Mouse (Mus musculus) kidney, adult 9 months (tissue): ENCODE data around the gene Myh9.

ENCODE experiments used
- DNase-seq: peaks from one replicate; pipeline ENCODE4 v3.0.0; 2022

Gene Myh9

GRCm38 (mm10) chr15:77827379-77827778, 14.6 kb downstream of the Myh9 start:
- no peak for DNase-seq

- DNase-seq = no peak
These were observed 16.6 kb downstream of the Myh9 start for GRCm38 (mm10) chr15:77825382-77825781.

- DNase-seq = no peak
These were observed 17.7 kb downstream of the Myh9 start for GRCm38 (mm10) chr15:77824321-77824720.

GRCm38 (mm10) chr15:77823634-77824033, 18.3 kb downstream of the Myh9 start:
- DNase-seq = no peak

- no peak for DNase-seq
These were observed 18.8 kb downstream of the Myh9 start for GRCm38 (mm10) chr15:77823196-77823595.

- no peak for DNase-seq
These were observed 19.3 kb downstream of the Myh9 start for GRCm38 (mm10) chr15:77822671-77823070.

GRCm38 (mm10) chr15:77822057-77822466, 19.9 kb downstream of the Myh9 start:
- DNase-seq = peak; percentile 78

- no peak for DNase-seq
These were observed 20.6 kb downstream of the Myh9 start for GRCm38 (mm10) chr15:77821424-77821823.

GRCm38 (mm10) chr15:77820480-77821163, 21.4 kb downstream of the Myh9 start:
- DNase-seq = no peak

GRCm38 (mm10) chr15:77819894-77820387, 22.0 kb downstream of the Myh9 start:
- peak; percentile 94 for DNase-seq

- DNase-seq = no peak
These were observed 23.3 kb downstream of the Myh9 start for GRCm38 (mm10) chr15:77818556-77819158.

GRCm38 (mm10) chr15:77817417-77817816, 24.6 kb downstream of the Myh9 start:
- no peak for DNase-seq

- DNase-seq = no peak
These were observed 25.4 kb downstream of the Myh9 start for GRCm38 (mm10) chr15:77816601-77816950.

- DNase-seq = peak; percentile 62
These were observed 25.9 kb downstream of the Myh9 start for GRCm38 (mm10) chr15:77815867-77816600.

GRCm38 (mm10) chr15:77813639-77814375, 28.2 kb downstream of the Myh9 start:
- no peak for DNase-seq

- no peak for DNase-seq
These were observed 29.4 kb downstream of the Myh9 start for GRCm38 (mm10) chr15:77812578-77812977.

GRCm38 (mm10) chr15:77811099-77811760, 30.7 kb downstream of the Myh9 start:
- DNase-seq = no peak

GRCm38 (mm10) chr15:77810416-77811098, 31.4 kb downstream of the Myh9 start:
- DNase-seq = no peak

GRCm38 (mm10) chr15:77809434-77809833, 32.5 kb downstream of the Myh9 start:
- no peak for DNase-seq

- DNase-seq = no peak
These were observed 34.8 kb downstream of the Myh9 start for GRCm38 (mm10) chr15:77807264-77807585.

GRCm38 (mm10) chr15:77806565-77807263, 35.3 kb downstream of the Myh9 start:
- DNase-seq = no peak

GRCm38 (mm10) chr15:77805657-77806056, 36.3 kb downstream of the Myh9 start:
- no peak for DNase-seq
